Mouse (Mus musculus) kidney, postnatal 0 days (tissue): ENCODE data around the gene Mad1l1. TPM values are rescaled to one million over a fixed set of nuclear protein-coding genes. Genes with fewer than 3 reads are reported as not detected.
"Not testable (repeated sequence)": the region's sequence is repeated elsewhere in the genome, so short reads cannot be mapped to it uniquely, and the experiment has no call there.

Experiments used
- ATAC-seq: fragments of 200-750 bp; cut with Nextera tagmentation; replicated peaks from 2 replicates; pipeline ENCODE4 v1.8.0; 2017; ENCODE audit warnings: low read depth, moderate number of reproducible peaks, moderate TSS enrichment, moderate library complexity; ENCODE audit not compliant: low FRiP score
- DNase-seq: peaks from one replicate; pipeline ENCODE4 v3.0.0-alpha.2; 2016; ENCODE audit warnings: low spot score
- H3K27ac ChIP-seq: fragments of 300-500 bp; sonication (generic); 2 replicates; pipeline ENCODE4 v1.5.1; 2014; ENCODE audit warnings: mild to moderate bottlenecking
- H3K27me3 ChIP-seq: fragments of 300-500 bp; sonication (generic); 2 replicates; pipeline ENCODE4 v1.6.1; 2014; ENCODE audit warnings: low read length, mixed read lengths; ENCODE audit not compliant: insufficient read depth
- H3K36me3 ChIP-seq: fragments of 300-500 bp; sonication (generic); 2 replicates; pipeline ENCODE4 v1.6.1; 2014; ENCODE audit warnings: low read length, mixed read lengths; ENCODE audit not compliant: insufficient read depth
- H3K4me1 ChIP-seq: fragments of 300-500 bp; sonication (generic); replicated peaks from 2 replicates; pipeline ENCODE4 v1.6.1; 2014; ENCODE audit warnings: antibody characterized with exemption, low read length, mixed read lengths; ENCODE audit not compliant: insufficient read depth
- H3K4me2 ChIP-seq: fragments of 300-500 bp; sonication (generic); 2 replicates; pipeline ENCODE4 v1.6.1; 2014; ENCODE audit warnings: mild to moderate bottlenecking, low read length, moderate library complexity, mixed read lengths
- H3K4me3 ChIP-seq: fragments of 300-500 bp; sonication (generic); replicated peaks from 2 replicates; pipeline ENCODE4 v1.5.1; 2014; ENCODE audit warnings: low read depth, low read length
- H3K9ac ChIP-seq: fragments of 300-500 bp; sonication (generic); 2 replicates; pipeline ENCODE4 v1.6.1; 2014; ENCODE audit warnings: low read depth, low read length
- H3K9me3 ChIP-seq: fragments of 300-500 bp; sonication (generic); replicated peaks from 2 replicates; pipeline ENCODE4 v1.6.1; 2016; ENCODE audit warnings: low read length, inconsistent platforms, mixed read lengths
- CTCF ChIP-seq: IDR thresholded peaks from 2 replicates; pipeline ENCODE4 v1.5.1; 2016; ENCODE audit warnings: antibody characterized with exemption, low read depth, mild to moderate bottlenecking, moderate library complexity
- WGBS: fragments of 180-500 bp; shearing (Covaris S2); extraction: QIAGEN DNeasy Blood & Tissue Kit; methylation state at CpG from one replicate; pipeline ENCODE4 v1.1.7; 2014; 5-methylcytosine and 5-hydroxymethylcytosine counted together
- polyA plus RNA-seq: library from polyadenylated mRNA; unstranded; fragments of >200 nt; fragmentation: Nextera tagmentation; extraction: Ambion mirVana; gene quantifications from 2 replicates; pipeline ENCODE4 v1.2.1, GENCODE M21; 2015

Gene Mad1l1
- polyA plus RNA-seq, 1 experiment from 2014 or later = 25.8 TPM

GRCm38 (mm10) chr5:140008523-140008806 lies 312.9 kb downstream of the Mad1l1 start:
- 77% methylated on average over 5 of the region's 5 CpGs for WGBS

GRCm38 (mm10) chr5:140007656-140008522 lies 313.5 kb downstream of the Mad1l1 start:
- no peak for ATAC-seq
- 52% methylated on average over 9 of the region's 9 CpGs for WGBS

More at GRCm38 (mm10) chr5:140008523-140008806, 312.9 kb downstream of the Mad1l1 start:
- ATAC-seq (no peak), DNase-seq (no peak)
- no peaks in the 10 kb centered on the region for H3K36me3 ChIP-seq
- H3K4me2 ChIP-seq = no peak overlapping the region
- H3K9ac ChIP-seq = no peak overlapping the region
- H3K4me1 ChIP-seq = 0 out of 2 replicates have a peak, but pooled peaks cover 3% of the 10 kb centered on the region
- TF ChIP-seq CTCF = no peak
- no peaks in the 10 kb centered on the region for H3K9me3 ChIP-seq
- H3K27me3 ChIP-seq = no peaks in the 10 kb centered on the region
- no peak overlapping the region for H3K27ac ChIP-seq
- H3K4me3 ChIP-seq = no peak overlapping the region

GRCm38 (mm10) chr5:140006861-140007260 lies 314.5 kb downstream of the Mad1l1 start:
- Histone ChIP-seq H3K4me2 (no peak overlapping the region), H3K4me3 (no peak overlapping the region), H3K9me3 (no peaks in the 10 kb centered on the region), H3K36me3 (no peaks in the 10 kb centered on the region), H3K27ac (no peak overlapping the region), H3K9ac (no peak overlapping the region), H3K27me3 (no peaks in the 10 kb centered on the region), H3K4me1 (0 out of 2 replicates have a peak, but pooled peaks cover 3% of the 10 kb centered on the region)
- DNase-seq (no peak), ATAC-seq (no peak)
- WGBS = 59% methylated on average over 8 of the region's 8 CpGs
- TF ChIP-seq CTCF = no peak

More at GRCm38 (mm10) chr5:140007656-140008522, 313.5 kb downstream of the Mad1l1 start:
- Histone ChIP-seq H3K4me3 (no peak overlapping the region), H3K9ac (no peak overlapping the region), H3K27ac (no peak overlapping the region), H3K27me3 (no peaks in the 10 kb centered on the region), H3K36me3 (no peaks in the 10 kb centered on the region), H3K4me1 (0 out of 2 replicates have a peak, but pooled peaks cover 3% of the 10 kb centered on the region), H3K4me2 (no peak overlapping the region), H3K9me3 (no peaks in the 10 kb centered on the region)
- DNase-seq = no peak
- TF ChIP-seq CTCF = no peak

GRCm38 (mm10) chr5:140002541-140002940 lies 318.8 kb downstream of the Mad1l1 start:
- no peak overlapping the region for H3K4me2 ChIP-seq
- H3K9me3 ChIP-seq = no peaks in the 10 kb centered on the region
- H3K27ac ChIP-seq = no peak overlapping the region
- H3K27me3 ChIP-seq = no peaks in the 10 kb centered on the region
- no peaks in the 10 kb centered on the region for H3K36me3 ChIP-seq
- WGBS = 58% methylated on average over 3 of the region's 3 CpGs
- TF ChIP-seq CTCF = no peak
- DNase-seq = no peak
- H3K9ac ChIP-seq = no peak overlapping the region
- no peak for ATAC-seq
- H3K4me1 ChIP-seq = 0 out of 2 replicates have a peak, but pooled peaks cover 3% of the 10 kb centered on the region
- no peak overlapping the region for H3K4me3 ChIP-seq

GRCm38 (mm10) chr5:139998916-139999315 lies 322.4 kb downstream of the Mad1l1 start:
- H3K27me3 ChIP-seq = no peaks in the 10 kb centered on the region
- H3K36me3 ChIP-seq = no peaks in the 10 kb centered on the region
- no peak overlapping the region for H3K27ac ChIP-seq
- ATAC-seq = no peak
- no peaks in the 10 kb centered on the region for H3K9me3 ChIP-seq
- WGBS = 41% methylated on average over 6 of the region's 6 CpGs
- H3K4me3 ChIP-seq = no peak overlapping the region
- no peak overlapping the region for H3K4me2 ChIP-seq
- H3K4me1 ChIP-seq = no peaks in the 10 kb centered on the region
- no peak for TF ChIP-seq CTCF
- no peak for DNase-seq
- H3K9ac ChIP-seq = no peak overlapping the region

- H3K4me1 ChIP-seq, H3K4me2 ChIP-seq, DNase-seq, ATAC-seq, H3K27ac ChIP-seq, H3K36me3 ChIP-seq, H3K4me3 ChIP-seq, H3K9ac ChIP-seq, H3K9me3 ChIP-seq, H3K27me3 ChIP-seq: not testable (repeated sequence)
- 48% methylated on average over 11 of the region's 12 CpGs for WGBS
Measured at GRCm38 (mm10) chr5:139998321-139998720, 323.0 kb downstream of the Mad1l1 start.
